Mouse (Mus musculus): Measurements from ENCODE around the gene Dusp16.

GRCm38 (mm10) chr6:134760926-134761544, 31.4 kb downstream of the Dusp16 start:
- TF ChIP-seq POLR2A (IDR thresholded peaks at IDR 0.05; ENCODE audit: low read depth, low read length) (no peak), CTCF (IDR thresholded peaks at IDR 0.05; ENCODE audit: extremely low read depth, insufficient read depth, insufficient read length, insufficient replicate concordance) (no peak)

Measured in spleen, adult 2 months (tissue).